Mouse (Mus musculus): ENCODE measurements around the gene Actb. TPM values are rescaled to one million over a fixed set of nuclear protein-coding genes. Genes with fewer than 3 reads are reported as not detected.
A peak's percentile ranks its signal among the peaks of the same experiment; 100 is the strongest.

Gene Actb
- polyA plus RNA-seq, 1 experiment from 2014 or later, result 14,682 TPM

DNA sequence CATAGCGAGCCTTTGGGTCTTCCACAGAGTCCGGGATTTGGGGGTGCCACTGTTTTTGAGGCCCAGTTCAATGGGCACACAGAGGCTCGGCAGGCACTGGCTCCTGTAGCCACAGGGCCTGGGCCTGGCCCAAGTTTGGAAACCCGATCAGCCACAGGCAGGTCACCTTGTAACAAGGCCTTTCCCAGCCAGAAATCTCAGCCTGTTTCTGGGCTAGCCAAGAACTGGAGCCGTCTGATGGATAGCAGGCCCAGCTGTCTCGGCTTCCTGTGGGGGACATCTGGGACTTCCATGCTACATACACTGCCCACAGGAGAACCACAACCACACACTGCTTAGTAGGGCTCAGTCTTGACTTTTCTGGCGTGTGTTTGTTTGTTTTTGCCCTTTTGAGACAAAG is 10.0 kb upstream of the Actb start:
- Histone ChIP-seq H3K4me1 (peaks cover 9% of the 10 kb centered on the region), H3K4me3 (no peak overlapping the region), H3K9me3 (replicated peaks) (no peaks in the 10 kb centered on the region), H3K27me3 (ENCODE audit: low read depth, poor library complexity, severe bottlenecking) (no peaks in the 10 kb centered on the region), H3K36me3 (no peaks in the 10 kb centered on the region), H3K27ac (no peak overlapping the region)
- WGBS, result 80% methylated on average over 7 of the region's 7 CpGs
- no peak for DNase-seq (ENCODE audit: low spot score)

DNA sequence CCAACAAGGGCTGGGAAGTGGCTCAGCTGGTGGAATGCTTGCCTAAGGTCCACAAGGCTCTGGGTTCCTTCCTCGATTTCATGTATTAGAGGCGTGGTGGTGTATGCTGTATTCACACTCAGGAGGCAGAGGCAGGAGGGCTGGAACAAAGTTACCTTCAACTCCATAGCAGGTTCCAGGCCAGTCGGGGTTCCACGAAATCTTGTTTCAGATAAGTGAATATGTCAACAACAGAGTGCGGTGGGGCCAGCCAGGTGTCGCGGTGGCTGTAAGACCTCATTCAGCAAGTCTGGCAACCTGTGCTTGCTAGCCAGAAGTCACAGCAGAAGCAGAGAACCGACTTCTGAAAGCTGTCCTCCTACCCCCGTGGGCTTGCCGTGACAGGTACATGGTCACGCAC is 8.7 kb upstream of the Actb start:
- Histone ChIP-seq H3K4me1 (peaks cover 1% of the 10 kb centered on the region), H3K27me3 (ENCODE audit: low read depth, poor library complexity, severe bottlenecking) (no peaks in the 10 kb centered on the region), H3K4me3 (no peak overlapping the region), H3K36me3 (no peaks in the 10 kb centered on the region), H3K9me3 (replicated peaks) (no peaks in the 10 kb centered on the region), H3K27ac (no peak overlapping the region)
- DNase-seq (ENCODE audit: low spot score), result no peak
- 91% methylated on average over 11 of the region's 11 CpGs for WGBS

DNA sequence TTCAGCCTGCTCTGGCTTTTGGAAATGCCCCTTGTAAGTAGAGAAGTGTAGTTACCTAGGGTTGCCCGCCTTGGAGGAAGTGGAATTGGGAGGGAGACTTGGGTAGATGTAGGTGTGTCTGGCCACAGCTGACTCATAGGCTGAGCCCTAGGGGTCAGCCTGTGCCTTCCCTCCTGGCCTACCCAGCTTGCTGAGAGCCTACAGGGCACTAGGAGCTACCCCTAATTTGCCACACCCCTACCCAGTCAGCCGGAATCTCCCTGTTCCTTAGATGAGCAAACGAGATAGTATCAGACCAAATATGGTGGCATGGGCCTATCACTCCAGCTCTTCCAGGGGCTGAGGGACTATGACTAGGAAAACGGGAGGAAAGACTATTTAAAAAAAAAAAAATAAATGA is 6.2 kb upstream of the Actb start:
- H3K27ac ChIP-seq, result no peak overlapping the region
- H3K36me3 ChIP-seq, result no peaks in the 10 kb centered on the region
- no peak for DNase-seq (ENCODE audit: low spot score)
- H3K4me3 ChIP-seq, result no peak overlapping the region
- peaks cover 26% of the 10 kb centered on the region for H3K4me1 ChIP-seq
- WGBS, result 86% methylated on average over 4 of the region's 4 CpGs
- H3K27me3 ChIP-seq (ENCODE audit: low read depth, poor library complexity, severe bottlenecking), result no peaks in the 10 kb centered on the region
- no peaks in the 10 kb centered on the region for H3K9me3 ChIP-seq (replicated peaks)

DNA sequence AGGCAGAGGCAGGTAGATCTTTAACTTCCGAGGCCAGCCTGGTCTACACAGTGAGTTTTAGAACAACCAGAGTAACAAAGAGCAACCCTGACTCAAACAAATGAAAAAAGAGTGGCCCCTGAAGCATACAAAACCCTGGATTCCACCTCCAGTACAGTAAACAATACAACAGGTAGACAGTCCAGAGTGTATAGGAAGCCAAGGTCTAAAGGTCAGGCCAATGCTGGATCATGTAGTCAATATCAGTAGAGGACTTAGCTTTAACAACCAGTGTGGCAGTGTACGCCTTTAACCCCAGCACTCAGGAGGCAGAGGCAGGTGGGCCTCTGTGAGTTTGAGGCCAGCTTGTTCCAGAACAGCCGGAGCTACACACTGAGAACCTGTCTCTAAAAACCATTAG is 5.8 kb upstream of the Actb start:
- DNase-seq (ENCODE audit: low spot score), result no peak
- Histone ChIP-seq H3K4me3 (no peak overlapping the region), H3K36me3 (no peaks in the 10 kb centered on the region), H3K27ac (no peak overlapping the region), H3K9me3 (replicated peaks) (no peaks in the 10 kb centered on the region), H3K27me3 (ENCODE audit: low read depth, poor library complexity, severe bottlenecking) (no peaks in the 10 kb centered on the region), H3K4me1 (peaks cover 30% of the 10 kb centered on the region)
- WGBS, result 90% methylated on average over 3 of the region's 3 CpGs

DNA sequence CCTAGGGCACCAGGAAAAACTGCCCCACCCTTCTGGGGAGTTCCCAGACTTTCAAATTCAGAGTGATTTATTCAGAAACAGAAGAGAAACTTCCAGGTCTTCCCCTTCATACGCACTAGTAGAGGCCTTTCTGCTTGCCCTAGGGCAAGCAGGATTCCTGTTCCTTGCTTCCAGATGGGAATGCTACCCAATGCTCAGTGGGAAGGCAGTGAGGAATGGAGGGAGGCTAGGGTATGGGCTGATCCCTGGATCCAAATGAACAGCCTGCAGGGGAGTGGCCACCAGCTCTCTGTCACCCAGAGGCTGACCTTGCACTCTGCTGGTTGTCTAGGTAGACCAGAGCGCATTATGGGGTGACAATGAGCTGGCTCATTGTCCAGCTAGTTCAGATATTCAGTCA is 5.1 kb upstream of the Actb start:
- H3K4me3 ChIP-seq, result no peak overlapping the region
- H3K27ac ChIP-seq, result no peak overlapping the region
- peaks cover 36% of the 10 kb centered on the region for H3K4me1 ChIP-seq
- H3K9me3 ChIP-seq (replicated peaks), result no peaks in the 10 kb centered on the region
- no peaks in the 10 kb centered on the region for H3K27me3 ChIP-seq (ENCODE audit: low read depth, poor library complexity, severe bottlenecking)
- WGBS, result 77% methylated on average over 2 of the region's 2 CpGs
- no peaks in the 10 kb centered on the region for H3K36me3 ChIP-seq
- DNase-seq (ENCODE audit: low spot score), result no peak

DNA sequence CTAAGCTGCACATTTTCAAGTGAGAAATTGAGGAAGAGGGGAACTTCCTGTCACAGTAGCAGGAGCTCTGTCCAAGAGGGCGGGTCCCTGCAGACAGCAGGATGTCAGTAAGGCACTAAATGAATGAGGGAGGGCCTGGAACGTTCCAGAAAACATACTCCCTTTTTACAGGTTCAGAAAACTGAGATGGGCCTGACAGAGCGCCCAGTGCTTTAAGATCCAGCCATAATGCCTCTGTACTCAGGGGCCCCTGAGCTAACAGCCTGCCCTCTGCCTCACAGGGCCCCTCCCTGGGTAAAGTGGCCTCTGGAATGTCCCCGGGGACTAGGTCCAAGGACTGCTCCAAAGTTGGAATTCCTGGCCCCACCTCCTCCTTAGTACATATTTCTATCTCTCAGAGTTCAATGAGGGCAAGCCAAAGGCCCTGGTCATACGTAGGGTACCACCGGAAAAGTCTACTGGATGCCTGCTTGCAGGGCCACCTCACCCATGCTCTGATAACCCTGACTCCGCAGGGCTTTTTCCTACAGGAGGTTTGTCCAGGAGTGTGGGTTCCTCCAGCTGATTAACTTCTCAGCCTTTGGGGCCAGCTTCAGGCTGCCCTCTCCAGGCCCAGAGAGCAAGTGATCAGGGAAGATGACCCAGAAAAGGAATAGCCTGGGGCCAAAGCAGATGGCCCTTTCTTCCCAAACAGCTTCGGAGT is 3.2 kb upstream of the Actb start:
- peak overlapping the region; percentile 100 for H3K27ac ChIP-seq
- no peak for DNase-seq (ENCODE audit: low spot score)
- peaks cover 14% of the 10 kb centered on the region for H3K36me3 ChIP-seq
- H3K27me3 ChIP-seq (ENCODE audit: low read depth, poor library complexity, severe bottlenecking), result peaks cover 18% of the 10 kb centered on the region; the same call in 1 of the 2 replicates
- H3K4me1 ChIP-seq, result peaks cover 39% of the 10 kb centered on the region
- no peak overlapping the region for H3K4me3 ChIP-seq
- no peaks in the 10 kb centered on the region for H3K9me3 ChIP-seq (replicated peaks)
- WGBS, result 53% methylated on average over 8 of the region's 8 CpGs

DNA sequence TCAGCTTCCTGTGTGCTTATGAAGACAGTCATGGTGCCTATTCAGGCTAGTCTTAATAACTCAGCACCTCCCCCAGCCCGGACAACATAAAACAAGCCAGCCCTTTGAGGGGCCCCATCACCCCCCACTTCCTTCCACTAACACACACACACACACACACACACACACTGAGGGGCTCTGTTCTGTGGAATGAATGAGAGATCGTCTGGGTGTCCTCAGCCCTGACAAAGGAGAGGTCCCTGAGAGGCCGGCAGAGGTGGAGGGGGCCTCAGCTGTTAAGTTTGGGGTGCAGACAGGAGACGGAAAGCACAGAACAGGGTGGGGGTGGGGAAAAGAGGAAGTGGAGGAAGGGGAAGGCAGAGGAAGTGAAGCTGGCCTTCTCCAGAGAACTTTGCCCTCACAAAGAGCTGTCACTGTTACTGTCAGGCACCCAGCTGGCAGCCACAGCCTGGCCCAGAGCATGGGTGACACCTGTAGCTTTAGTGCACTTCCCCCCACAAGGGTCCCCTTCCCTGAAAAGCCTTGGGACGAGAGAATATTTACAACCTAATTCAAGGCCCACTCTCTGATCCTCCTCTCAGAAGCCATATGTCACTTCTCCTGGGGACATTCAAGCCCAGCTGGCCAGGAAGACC is 2.5 kb upstream of the Actb start:
- Histone ChIP-seq H3K27ac (peak overlapping the region; percentile 100), H3K9me3 (replicated peaks) (no peaks in the 10 kb centered on the region)

DNA sequence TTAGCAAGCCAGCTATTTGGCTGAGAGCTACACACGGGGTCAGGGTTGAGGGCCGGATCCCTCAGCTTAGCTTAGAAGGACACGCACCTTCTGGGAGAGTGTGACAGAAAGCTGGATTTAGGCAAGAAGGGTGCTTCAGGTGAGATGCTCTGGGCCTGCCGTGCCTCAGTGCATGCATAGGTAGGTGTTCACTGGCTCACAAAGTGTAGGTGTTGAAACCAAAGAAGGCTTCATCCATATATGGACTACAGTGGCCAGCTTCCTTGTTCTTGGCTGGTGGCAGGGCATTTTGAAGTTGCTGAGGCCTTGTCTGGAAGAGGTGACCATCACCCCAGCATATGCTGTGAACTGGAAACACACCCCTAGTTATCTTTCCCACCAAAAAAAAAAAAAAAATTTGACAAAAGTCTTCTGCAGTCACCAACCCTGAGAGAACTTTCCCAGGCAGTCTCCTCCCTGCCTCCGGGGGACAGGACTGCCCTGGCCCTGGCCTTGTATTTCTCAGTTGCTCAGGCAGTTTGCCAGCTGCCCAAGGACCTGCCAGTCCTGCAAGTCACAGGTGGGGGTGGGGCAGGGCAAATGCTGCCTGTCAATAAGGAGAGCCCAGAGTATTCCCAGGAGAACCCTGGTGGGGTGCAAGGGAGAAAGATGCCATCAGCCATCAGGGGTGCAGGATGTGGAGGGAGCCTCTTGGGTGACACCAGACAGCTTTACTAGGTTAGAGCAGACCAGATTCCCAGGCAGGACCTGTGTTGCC is 1.4 kb upstream of the Actb start:
- peaks cover 30% of the 10 kb centered on the region for H3K36me3 ChIP-seq
- no peak for DNase-seq (ENCODE audit: low spot score)
- peaks cover 50% of the 10 kb centered on the region for H3K4me1 ChIP-seq
- peak overlapping the region; percentile 100 for H3K27ac ChIP-seq
- peak overlapping the region; percentile 90 for H3K4me3 ChIP-seq
- H3K9me3 ChIP-seq (replicated peaks), result no peaks in the 10 kb centered on the region
- H3K27me3 ChIP-seq (ENCODE audit: low read depth, poor library complexity, severe bottlenecking), result peaks cover 20% of the 10 kb centered on the region; the same call in 1 of the 2 replicates
- WGBS, result 77% methylated on average over 5 of the region's 5 CpGs

More for the DNA sequence above, 2.5 kb upstream of the Actb start:
- Histone ChIP-seq H3K27me3 (ENCODE audit: low read depth, poor library complexity, severe bottlenecking) (peaks cover 20% of the 10 kb centered on the region; the same call in 1 of the 2 replicates), H3K4me3 (0 out of 2 replicates have a peak overlapping the region, but pooled peaks have one; percentile 11), H3K36me3 (peaks cover 20% of the 10 kb centered on the region), H3K4me1 (peaks cover 45% of the 10 kb centered on the region)
- DNase-seq (ENCODE audit: low spot score), result no peak
- 43% methylated on average over 5 of the region's 5 CpGs for WGBS

DNA sequence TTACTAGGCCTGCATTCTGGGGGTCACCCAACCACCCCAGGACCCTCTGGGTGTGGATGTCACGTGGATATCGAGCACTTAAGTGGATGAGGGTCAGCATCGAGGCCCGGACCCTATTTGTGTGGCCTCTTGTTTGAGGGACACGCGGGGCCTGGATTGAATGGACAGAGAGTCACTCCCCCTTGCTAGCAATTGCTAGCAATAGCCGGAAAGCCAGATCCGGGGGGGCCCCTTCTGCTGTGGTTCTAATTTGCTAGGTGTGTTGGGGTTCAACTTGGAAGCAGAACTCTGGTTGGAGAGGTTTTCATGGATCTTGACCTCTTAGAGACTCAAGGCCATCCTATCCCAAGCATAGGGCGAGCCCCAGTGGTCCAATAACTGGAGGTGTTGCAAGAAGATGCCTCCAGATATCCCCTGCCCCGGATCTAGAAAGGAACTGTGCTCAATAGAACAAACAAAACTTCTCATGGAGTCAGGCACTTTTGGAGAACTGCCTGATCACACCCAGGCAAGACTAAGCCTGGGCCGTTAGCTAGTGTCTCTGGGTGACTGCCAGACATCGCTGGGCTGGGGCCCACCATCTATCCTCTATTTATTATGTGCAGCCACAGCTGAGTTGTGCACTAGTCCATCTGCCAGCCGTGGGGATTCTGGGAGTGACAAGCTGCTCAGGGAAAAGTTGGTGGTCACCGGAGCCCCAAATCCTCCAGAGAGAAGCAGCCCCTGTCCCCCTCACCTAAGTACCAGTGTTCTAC is 671 bp upstream of the Actb start:
- 47% methylated on average over 14 of the region's 14 CpGs for WGBS
- Histone ChIP-seq H3K27me3 (ENCODE audit: low read depth, poor library complexity, severe bottlenecking) (peaks cover 20% of the 10 kb centered on the region; the same call in 1 of the 2 replicates), H3K4me1 (peaks cover 50% of the 10 kb centered on the region), H3K4me3 (peak overlapping the region; percentile 90), H3K36me3 (peaks cover 38% of the 10 kb centered on the region), H3K27ac (peak overlapping the region; percentile 100), H3K9me3 (replicated peaks) (no peaks in the 10 kb centered on the region)
- peak; percentile 71 for DNase-seq (ENCODE audit: low spot score)

DNA sequence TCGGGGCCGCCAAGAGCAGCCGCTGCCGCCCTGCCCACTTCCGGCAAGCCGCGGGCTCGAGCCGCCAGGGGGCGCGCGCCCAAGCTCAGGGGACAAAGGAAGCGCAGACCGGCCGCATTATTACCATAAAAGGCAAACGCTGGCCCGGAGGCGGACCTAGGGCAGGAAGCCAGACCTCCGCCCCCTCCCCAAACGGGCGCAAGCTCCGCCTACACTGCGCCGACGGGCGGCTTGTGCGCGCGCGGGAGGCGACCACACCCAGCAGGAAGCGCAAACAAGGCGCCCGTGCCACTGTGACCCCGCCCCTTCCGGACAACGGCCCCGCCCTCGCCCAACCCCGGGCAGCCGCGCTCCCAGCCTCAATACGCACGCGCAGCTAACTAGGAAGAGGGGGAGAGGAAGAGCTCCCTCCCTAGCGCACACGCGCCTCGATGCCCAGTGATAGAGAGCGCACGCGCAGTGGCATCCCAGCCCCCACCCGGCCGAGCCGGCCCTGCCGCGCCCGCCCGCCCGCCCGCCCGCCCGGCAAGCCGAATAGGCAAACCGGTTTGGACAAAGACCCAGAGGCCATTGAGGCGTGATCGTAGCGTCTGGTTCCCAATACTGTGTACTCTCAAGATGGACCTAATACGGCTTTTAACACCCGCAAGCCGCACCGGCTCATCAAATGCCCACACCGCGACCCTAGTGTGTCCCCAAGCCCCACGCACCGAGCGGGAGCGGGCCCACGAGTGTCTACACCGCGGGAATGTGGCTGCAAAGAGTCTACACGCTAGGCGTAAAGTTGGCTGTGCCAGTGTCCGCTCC is 626 bp downstream of the Actb start:
- peak overlapping the region; percentile 90 for H3K4me3 ChIP-seq
- H3K27me3 ChIP-seq (ENCODE audit: low read depth, poor library complexity, severe bottlenecking), result peaks cover 20% of the 10 kb centered on the region; the same call in 1 of the 2 replicates
- peaks cover 51% of the 10 kb centered on the region for H3K36me3 ChIP-seq
- peak; percentile 100 for DNase-seq (ENCODE audit: low spot score)
- H3K27ac ChIP-seq, result peak overlapping the region; percentile 100
- H3K4me1 ChIP-seq, result peaks cover 50% of the 10 kb centered on the region
- WGBS, result under 1% methylated on average over 84 of the region's 84 CpGs
- no peaks in the 10 kb centered on the region for H3K9me3 ChIP-seq (replicated peaks)

DNA sequence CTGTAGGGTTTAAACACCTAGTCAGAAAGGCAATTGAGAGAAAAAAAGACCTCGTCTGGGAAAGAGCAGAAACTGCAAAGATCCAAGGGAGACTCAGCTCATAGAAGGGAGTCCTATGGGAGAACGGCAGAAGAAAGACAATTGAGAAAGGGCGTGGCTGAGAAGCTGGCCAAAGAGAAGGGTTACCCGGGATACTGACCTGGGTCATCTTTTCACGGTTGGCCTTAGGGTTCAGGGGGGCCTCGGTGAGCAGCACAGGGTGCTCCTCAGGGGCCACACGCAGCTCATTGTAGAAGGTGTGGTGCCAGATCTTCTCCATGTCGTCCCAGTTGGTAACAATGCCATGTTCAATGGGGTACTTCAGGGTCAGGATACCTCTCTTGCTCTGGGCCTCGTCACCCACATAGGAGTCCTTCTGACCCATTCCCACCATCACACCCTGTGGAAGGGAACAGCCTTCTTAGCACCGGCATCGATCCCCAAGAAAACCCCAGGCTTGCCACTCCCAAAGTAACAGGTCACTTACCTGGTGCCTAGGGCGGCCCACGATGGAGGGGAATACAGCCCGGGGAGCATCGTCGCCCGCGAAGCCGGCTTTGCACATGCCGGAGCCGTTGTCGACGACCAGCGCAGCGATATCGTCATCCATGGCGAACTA is 1.4 kb downstream of the Actb start:
- peaks cover 58% of the 10 kb centered on the region for H3K36me3 ChIP-seq
- 8% methylated on average over 27 of the region's 27 CpGs for WGBS

More for the DNA sequence above, 1.4 kb downstream of the Actb start:
- no peak for DNase-seq (ENCODE audit: low spot score)
- peak overlapping the region; percentile 100 for H3K27ac ChIP-seq
- H3K27me3 ChIP-seq (ENCODE audit: low read depth, poor library complexity, severe bottlenecking), result peaks cover 20% of the 10 kb centered on the region; the same call in 1 of the 2 replicates
- no peaks in the 10 kb centered on the region for H3K9me3 ChIP-seq (replicated peaks)
- peak overlapping the region; percentile 90 for H3K4me3 ChIP-seq
- peaks cover 48% of the 10 kb centered on the region for H3K4me1 ChIP-seq

All from limb, embryonic 10.5 days (tissue).